Comparison of ENCODE assay signal across 9 mouse cellular contexts in the genomic region with DNA sequence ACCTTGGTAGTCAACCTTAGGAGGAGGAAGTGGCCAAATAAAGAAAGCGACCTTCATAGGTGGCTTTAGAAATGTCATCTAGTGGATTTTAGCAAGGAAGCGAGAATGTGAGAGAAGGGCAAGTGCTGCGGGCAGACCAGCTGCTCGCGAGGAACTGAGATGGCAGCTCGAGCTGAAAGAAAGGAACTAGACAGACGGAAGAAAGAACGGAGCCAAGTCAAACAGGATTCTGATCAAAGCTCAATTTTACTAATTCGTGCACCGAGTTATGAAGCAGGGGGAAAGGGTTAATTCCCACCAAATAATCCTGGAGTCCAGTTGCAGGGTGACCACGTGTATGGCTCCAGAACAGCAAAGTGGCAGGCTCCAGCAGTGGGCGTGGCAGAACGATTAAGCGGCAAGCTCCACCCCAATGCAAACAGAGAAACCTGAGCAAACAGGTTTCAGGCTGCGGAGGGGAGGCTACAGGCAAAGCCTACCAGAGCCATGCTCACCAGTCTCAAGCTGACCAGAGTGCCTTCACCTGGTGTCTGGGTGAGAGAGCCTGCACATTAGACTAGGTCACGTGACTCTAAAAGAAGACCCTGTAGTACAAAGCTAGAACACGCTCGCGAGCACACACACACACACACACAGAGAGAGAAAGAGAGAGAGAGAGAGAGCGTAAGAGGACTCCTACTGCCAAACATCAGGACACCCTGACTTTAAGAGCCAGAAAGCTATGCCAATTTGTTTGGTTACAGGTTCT.
A peak's percentile ranks its signal among the peaks of the same experiment; 100 is the strongest.
DNase-seq lines count a peak whose midpoint lies in the region; ATAC-seq lines count a peak whose summit lies in the region.
"Had no signal": no experiment of that assay in that cellular context is flagged by ENCODE, and none has a peak within 500 bp of the region (broad histone marks: within the 10 kb centered on the region; RNA-seq: fewer than 3 reads in every experiment).

No protein-coding gene starts in this region.

- H3K4me3 ChIP-seq in neural tube, embryonic 12.5 days = no peak overlapping the region
- H3K4me3 ChIP-seq in forebrain, embryonic 15.5 days = no peak overlapping the region
- H3K4me3 ChIP-seq in limb, embryonic 15.5 days = peak overlapping the region; percentile 13

- no peak for DNase-seq in neural tube, embryonic 10.5 days (ENCODE audit: extremely low spot score, low spot score)
- DNase-seq in splenic B cell, adult 2 months (ENCODE audit: low read depth, low spot score) = peak; percentile 38
- DNase-seq in gastrocnemius, postnatal 25 days = no peak
- no peak for DNase-seq in adrenal gland, postnatal 14 days
- DNase-seq in layer of hippocampus, adult 9-10 months (ENCODE audit: low spot score) = no peak

- no peaks in the 10 kb centered on the region for H3K9me3 ChIP-seq in neural tube, embryonic 12.5 days
- no peaks in the 10 kb centered on the region for H3K9me3 ChIP-seq in forebrain, embryonic 15.5 days
- no peaks in the 10 kb centered on the region for H3K9me3 ChIP-seq in limb, embryonic 15.5 days

- no peak overlapping the region for H3K27ac ChIP-seq in neural tube, embryonic 12.5 days
- H3K27ac ChIP-seq in forebrain, embryonic 15.5 days (replicated peaks) = no peak overlapping the region
- no peak overlapping the region for H3K27ac ChIP-seq in limb, embryonic 15.5 days
- H3K27ac ChIP-seq: macrophage had no signal

- no peaks in the 10 kb centered on the region for H3K36me3 ChIP-seq in neural tube, embryonic 12.5 days
- no peaks in the 10 kb centered on the region for H3K36me3 ChIP-seq in forebrain, embryonic 15.5 days
- H3K36me3 ChIP-seq in limb, embryonic 15.5 days = no peaks in the 10 kb centered on the region
- H3K36me3 ChIP-seq in splenic B cell, adult 2 months (ENCODE audit: control insufficient read depth, insufficient read depth, low read length, poor library complexity, severe bottlenecking) = no peaks in the 10 kb centered on the region

- H3K27me3 ChIP-seq in neural tube, embryonic 12.5 days (replicated peaks) = no peaks in the 10 kb centered on the region
- H3K27me3 ChIP-seq in forebrain, embryonic 15.5 days = no peaks in the 10 kb centered on the region
- peaks cover 6% of the 10 kb centered on the region; the same call in 1 of the 2 replicates for H3K27me3 ChIP-seq in limb, embryonic 15.5 days
- H3K27me3 ChIP-seq in splenic B cell, adult 2 months (ENCODE audit: control insufficient read depth, insufficient read depth, low read length, poor library complexity, severe bottlenecking) = no peaks in the 10 kb centered on the region

- no peak overlapping the region for H3K9ac ChIP-seq in neural tube, embryonic 12.5 days
- no peak overlapping the region for H3K9ac ChIP-seq in forebrain, embryonic 15.5 days (replicated peaks)
- no peak overlapping the region for H3K9ac ChIP-seq in limb, embryonic 15.5 days

- peak overlapping the region; percentile 24; the same call in 1 of the 2 replicates for H3K4me2 ChIP-seq in neural tube, embryonic 12.5 days (replicated peaks)
- peak overlapping the region; percentile 35 for H3K4me2 ChIP-seq in forebrain, embryonic 15.5 days (replicated peaks)
- peak overlapping the region; percentile 43 for H3K4me2 ChIP-seq in limb, embryonic 15.5 days

- WGBS in neural tube, embryonic 12.5 days = 58% methylated on average over 20 of the region's 20 CpGs
- WGBS in forebrain, embryonic 15.5 days = 47% methylated on average over 20 of the region's 20 CpGs
- 33% methylated on average over 20 of the region's 20 CpGs for WGBS in limb, embryonic 15.5 days

- peaks cover 9% of the 10 kb centered on the region for H3K4me1 ChIP-seq in neural tube, embryonic 12.5 days
- H3K4me1 ChIP-seq in forebrain, embryonic 15.5 days = peaks cover 15% of the 10 kb centered on the region
- peaks cover 10% of the 10 kb centered on the region for H3K4me1 ChIP-seq in limb, embryonic 15.5 days

- no peak for ATAC-seq in neural tube, embryonic 12.5 days (ENCODE audit: low FRiP score, low read depth)
- peak; percentile 62; the same call in 1 of the 2 replicates for ATAC-seq in forebrain, embryonic 15.5 days (replicated peaks)
- no peak for ATAC-seq in limb, embryonic 15.5 days (ENCODE audit: insufficient number of reproducible peaks, low FRiP score, low TSS enrichment, low read depth)
